ENCODE assay signal across 23 mouse cellular contexts in genomic region chr13:31168854-31169253, GRCm38 (mm10).
"Had no signal": no experiment of that assay in that cellular context is flagged by ENCODE, and none has a peak within 500 bp of the region (broad histone marks: within the 10 kb centered on the region; RNA-seq: fewer than 3 reads in every experiment).

No protein-coding gene starts in this region.

- H3K4me2 ChIP-seq: intestine, embryonic 15.5 days; kidney, embryonic 15.5 days; limb, embryonic 12.5 days; limb, embryonic 15.5 days; liver, embryonic 11.5 days; midbrain, embryonic 11.5 days had no signal

- H3K4me1 ChIP-seq: limb, embryonic 12.5 days had no signal

- H3K4me3 ChIP-seq: intestine, embryonic 15.5 days; kidney, embryonic 15.5 days; left cerebral cortex, adult 2 months; limb, embryonic 12.5 days; limb, embryonic 15.5 days had no signal

- H3K36me3 ChIP-seq: intestine, embryonic 15.5 days; kidney, embryonic 15.5 days; limb, embryonic 12.5 days; limb, embryonic 15.5 days had no signal

- DNase-seq: kidney, adult 11 months; kidney, adult 8-10 months; kidney, postnatal 10 days; kidney, postnatal 36 days; layer of hippocampus, postnatal 36 days; left cerebral cortex, postnatal 4 days; liver, postnatal 0 days; midbrain, embryonic 14.5 days; right cerebral cortex, adult 18-20 months; right cerebral cortex, postnatal 14 days; right cerebral cortex, postnatal 4 days; thymus, adult 2 months; thymus, postnatal 14 days; thymus, postnatal 4 days had no signal

- H3K27me3 ChIP-seq: intestine, embryonic 15.5 days; limb, embryonic 15.5 days had no signal

- H3K9ac ChIP-seq: intestine, embryonic 15.5 days; kidney, embryonic 15.5 days; limb, embryonic 12.5 days; limb, embryonic 15.5 days; liver, embryonic 14.5 days; liver, postnatal 0 days had no signal

- ATAC-seq: intestine, embryonic 15.5 days; liver, postnatal 0 days had no signal

- H3K9me3 ChIP-seq: intestine, embryonic 15.5 days; kidney, embryonic 15.5 days; limb, embryonic 12.5 days; limb, embryonic 15.5 days had no signal

- H3K27ac ChIP-seq: intestine, embryonic 15.5 days; kidney, embryonic 15.5 days; left cerebral cortex, adult 2 months; limb, embryonic 12.5 days; limb, embryonic 15.5 days; liver, embryonic 14.5 days; stomach, postnatal 0 days had no signal
